Mouse (Mus musculus) cerebellum, postnatal 10 days (tissue): Measurements from ENCODE around the gene Cdh9.
A peak's percentile ranks its signal among the peaks of the same experiment; 100 is the strongest.

Experiments
- DNase-seq, 2 experiments: peaks; one replicate each; pipeline ENCODE4 v3.0.0; 2021; ENCODE audit warnings: mixed read lengths in 2 of 2

The Cdh9 gene

DNA sequence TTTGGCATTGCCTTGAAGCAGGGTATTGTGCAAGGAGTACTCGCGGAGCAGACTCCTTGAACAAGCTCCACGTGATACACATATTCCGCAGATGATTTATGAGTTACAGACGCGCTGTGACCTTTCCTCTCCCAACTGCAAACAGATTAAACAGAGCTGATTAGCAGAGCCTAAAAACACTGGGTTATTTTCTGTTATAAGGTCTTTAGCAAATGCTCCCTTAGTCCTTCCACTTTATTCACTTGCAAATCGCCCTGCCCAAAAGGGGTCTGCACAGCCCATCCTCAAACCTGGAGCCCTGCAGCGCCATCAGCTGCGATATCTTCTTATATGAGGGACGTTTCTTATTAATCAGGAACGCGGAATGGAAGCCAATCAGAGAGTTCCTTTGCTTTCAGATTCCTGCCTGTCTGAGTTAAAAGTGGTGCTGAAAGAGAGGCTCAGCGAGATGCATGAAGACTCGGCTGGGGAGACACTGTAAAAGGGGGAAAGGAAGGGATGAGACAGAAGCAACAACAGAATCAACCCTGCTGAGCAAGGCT lies at the start of gene Cdh9:
Gene Cdh9, plus strand, starts transcription at position 287 of the 542 bp plus-strand sequence.
- DNase-seq, result peak; percentile 33 to 38

DNA sequence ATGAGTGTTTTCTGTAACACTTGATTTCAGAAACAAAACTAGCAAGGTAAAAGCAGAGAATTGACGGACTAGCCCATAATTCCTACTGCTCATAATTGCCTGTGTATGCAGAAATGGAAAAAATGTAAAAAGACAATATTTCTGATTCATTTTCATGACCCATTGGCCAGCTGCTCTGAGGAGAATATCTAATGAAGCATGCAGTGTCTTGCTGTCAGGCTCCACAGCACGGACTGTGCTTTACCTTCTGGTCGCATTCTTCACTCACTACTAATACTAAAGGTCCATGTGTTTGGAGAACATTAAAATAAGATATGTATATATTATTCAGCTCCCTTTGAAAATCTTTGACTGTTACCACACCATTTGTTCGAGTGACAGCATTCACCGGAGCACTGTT lies 49.5 kb upstream of the Cdh9 start:
- peak; percentile 66 to 70 for DNase-seq

- DNase-seq, result no peak
These were observed 28.7 kb upstream of the Cdh9 start for GRCm38 (mm10) chr15:16699821-16700220.

DNA sequence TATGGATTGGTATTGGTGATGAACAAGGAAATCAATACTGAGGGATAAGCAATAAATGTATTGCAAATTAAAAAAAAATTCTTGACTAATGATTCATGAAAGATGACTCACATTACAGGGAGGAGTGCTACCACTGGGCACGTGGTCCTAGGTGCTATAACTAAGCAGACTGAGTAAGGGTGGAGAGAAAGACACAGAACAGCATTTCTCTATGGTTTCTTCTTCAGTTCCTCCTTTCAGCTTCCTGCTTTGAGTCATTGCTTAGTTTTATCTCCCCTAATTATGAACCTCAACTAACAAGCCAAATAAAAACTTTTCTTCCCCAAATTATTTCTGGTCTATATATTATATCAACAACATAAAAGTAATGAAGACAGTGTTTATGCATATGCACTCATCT lies 26.2 kb upstream of the Cdh9 start:
- no peak for DNase-seq

DNA sequence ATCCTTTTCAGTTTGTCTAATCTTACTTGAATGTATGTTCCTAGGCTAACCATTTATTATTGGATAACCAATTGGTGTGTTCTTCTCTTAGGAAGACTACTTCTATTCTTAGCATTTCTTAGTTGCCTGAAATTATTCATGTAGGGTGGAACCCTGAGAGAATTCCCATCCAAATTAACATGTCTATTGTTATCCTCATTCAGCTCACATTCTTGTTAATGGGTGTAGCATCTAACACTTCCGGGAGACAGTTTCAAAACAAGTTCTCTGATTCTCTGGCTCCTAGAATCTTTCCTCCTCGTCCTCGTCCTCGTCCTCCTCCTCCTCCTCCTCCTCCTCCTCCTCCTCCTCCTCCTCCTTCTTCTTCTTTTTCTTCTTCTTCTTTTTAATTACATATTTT lies 10.5 kb downstream of the Cdh9 start:
- DNase-seq, result no peak

- DNase-seq, result no peak
These were observed 18.1 kb downstream of the Cdh9 start for GRCm38 (mm10) chr15:16746672-16747071.

DNA sequence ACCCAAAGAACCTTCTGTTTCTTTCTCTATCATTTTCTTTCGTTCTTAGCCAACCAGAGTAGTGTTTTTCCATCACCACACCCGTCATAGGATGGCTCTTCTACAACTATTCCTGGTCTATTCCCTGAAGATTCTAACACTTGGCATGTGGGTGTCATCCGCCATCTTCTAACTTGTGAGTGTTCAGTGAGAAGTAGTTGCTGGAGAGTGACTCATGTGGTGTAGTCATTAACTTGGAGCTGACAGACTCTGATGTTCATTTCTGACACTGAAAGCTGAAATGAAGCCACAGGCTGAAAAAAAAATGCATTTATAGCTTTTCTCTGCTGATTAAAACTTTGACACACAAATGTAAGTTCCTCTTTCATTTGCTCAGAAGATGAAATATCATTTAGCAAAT lies 34.7 kb downstream of the Cdh9 start:
- no peak for DNase-seq

DNA sequence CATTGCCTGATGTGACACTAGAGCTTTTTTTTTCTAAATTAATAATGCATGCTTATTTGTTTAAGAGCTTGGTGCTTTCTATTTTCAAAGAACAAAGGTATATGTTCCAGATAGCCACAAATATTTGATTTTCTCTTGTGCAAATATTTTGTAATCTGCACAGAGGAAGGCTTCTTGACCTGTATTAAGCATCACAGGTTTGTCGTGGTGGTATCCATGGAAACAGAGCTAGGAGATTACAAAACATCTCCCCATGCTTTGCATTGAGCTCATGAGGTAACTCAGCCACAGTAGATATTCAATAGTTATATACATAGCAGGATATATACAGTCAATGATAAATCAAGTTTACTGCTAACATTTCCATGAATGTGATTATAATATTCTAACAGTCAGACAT lies 56.0 kb downstream of the Cdh9 start:
- no peak for DNase-seq

GRCm38 (mm10) chr15:16792857-16793256 lies 64.3 kb downstream of the Cdh9 start:
- DNase-seq, result no peak

GRCm38 (mm10) chr15:16801302-16801701 lies 72.7 kb downstream of the Cdh9 start:
- DNase-seq, result no peak

GRCm38 (mm10) chr15:16810787-16811186 lies 82.2 kb downstream of the Cdh9 start:
- no peak for DNase-seq

GRCm38 (mm10) chr15:16814035-16814434 lies 85.5 kb downstream of the Cdh9 start:
- DNase-seq, result no peak

DNA sequence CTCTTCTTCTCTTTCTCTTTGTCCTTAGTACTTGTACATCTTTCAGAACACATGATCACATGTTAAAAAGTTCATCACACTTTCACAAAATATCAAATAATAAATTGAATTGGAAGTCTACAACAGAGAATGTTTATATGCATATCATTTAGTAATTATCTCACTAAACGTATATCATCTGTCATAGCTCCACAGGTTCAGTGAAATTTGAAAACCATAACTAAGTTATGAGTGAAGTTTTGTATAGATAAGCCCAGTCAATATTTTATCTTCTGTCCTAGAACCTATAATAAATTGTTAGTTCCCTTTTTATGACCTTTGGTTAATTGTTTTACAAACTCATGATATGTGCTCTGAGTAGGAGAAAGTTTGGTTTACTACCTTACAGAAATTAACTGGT lies 106.2 kb downstream of the Cdh9 start:
- no peak for DNase-seq

DNA sequence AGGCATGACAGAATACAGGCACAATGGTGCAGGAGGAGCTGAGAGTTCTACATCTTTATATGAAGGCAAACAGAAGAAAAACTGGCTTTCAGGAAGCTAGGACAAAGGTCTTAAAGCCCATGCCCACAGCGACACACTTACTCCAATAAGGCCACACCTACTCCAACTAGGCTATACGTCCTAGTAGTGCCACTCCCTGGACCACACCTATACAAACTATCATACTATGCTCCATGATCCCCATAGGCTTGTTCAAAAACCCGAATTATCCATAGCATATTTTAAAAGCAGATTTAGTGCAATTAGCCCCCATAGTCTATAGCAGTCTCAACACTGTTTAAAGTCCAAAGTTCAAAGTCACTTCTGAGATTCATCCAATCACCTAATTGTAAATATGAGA lies 154.0 kb downstream of the Cdh9 start:
- no peak for DNase-seq

- no peak for DNase-seq
These were observed 168.1 kb downstream of the Cdh9 start for GRCm38 (mm10) chr15:16896674-16897073.
